Mouse (Mus musculus): ENCODE measurements around the gene Trp53bp2.

GRCm38 (mm10) chr1:182481138-182481537 lies 72.2 kb downstream of the Trp53bp2 start:
- TF ChIP-seq GATA1 (IDR thresholded peaks at IDR 0.05; ENCODE audit: borderline replicate concordance, low read length) (no peak), FLI1 (IDR thresholded peaks at IDR 0.05; ENCODE audit: low read length) (no peak)

Measured in megakaryocyte, embryonic 14.5 days (primary cell).